Mouse (Mus musculus) myocyte (in vitro differentiated cells): Measurements from ENCODE around the gene Prkca. TPM values are rescaled to one million over a fixed set of nuclear protein-coding genes. Genes with fewer than 3 reads are reported as not detected.

Experiments
- H3K27me3 ChIP-seq: one replicate; pipeline ENCODE4 v1.6.1; 2011; ENCODE audit not compliant: control insufficient read depth, insufficient read depth, insufficient read length
- H3K36me3 ChIP-seq: one replicate; pipeline ENCODE4 v1.6.1; 2011; ENCODE audit not compliant: control insufficient read depth, insufficient read depth
- H3K4me2 ChIP-seq: one replicate; pipeline ENCODE4 v1.6.1; 2011; ENCODE audit warnings: low read depth, control low read depth
- H3K4me3 ChIP-seq: one replicate; pipeline ENCODE4 v1.5.1; 2011; ENCODE audit warnings: mild to moderate bottlenecking, control low read depth, moderate library complexity
- H3K79me2 ChIP-seq: one replicate; pipeline ENCODE4 v1.6.1; 2011; ENCODE audit not compliant: control insufficient read depth, insufficient read depth
- H3ac ChIP-seq: one replicate; pipeline ENCODE4 v1.6.1; 2011; ENCODE audit not compliant: control insufficient read depth, insufficient read length
- CEBPB ChIP-seq: IDR thresholded peaks from 2 replicates; pipeline ENCODE4 v1.6.1; 2011; ENCODE audit warnings: mild to moderate bottlenecking, moderate library complexity; ENCODE audit not compliant: poor library complexity, insufficient read depth, severe bottlenecking
- E2F4 ChIP-seq: IDR thresholded peaks from one replicate; pipeline ENCODE4 v1.6.1; 2011; ENCODE audit warnings: mild to moderate bottlenecking, control low read depth, moderate library complexity; ENCODE audit not compliant: insufficient read depth
- MAX ChIP-seq: IDR thresholded peaks from one replicate; pipeline ENCODE4 v1.6.1; 2011; ENCODE audit warnings: low read depth, mild to moderate bottlenecking, control low read depth
- MYOD1 ChIP-seq, 3 experiments: IDR thresholded peaks; one replicate each; pipeline ENCODE4 v1.6.1; 2011; ENCODE audit warnings: control low read depth in 2 of 3, low read depth in 2 of 3, mild to moderate bottlenecking in 2 of 3, moderate library complexity in 1 of 3; ENCODE audit not compliant: insufficient read length in 2 of 3, control insufficient read depth in 1 of 3
- MYOG ChIP-seq, 3 experiments: IDR thresholded peaks; one replicate each; pipeline ENCODE4 v1.6.1; 2011; ENCODE audit warnings: control low read depth in 2 of 3, low read depth in 2 of 3, mild to moderate bottlenecking in 2 of 3; ENCODE audit not compliant: insufficient read length in 2 of 3, control insufficient read depth in 1 of 3, insufficient read depth in 1 of 3
- POLR2A ChIP-seq: IDR thresholded peaks from one replicate; pipeline ENCODE4 v1.6.1; 2011; ENCODE audit warnings: low read depth, mild to moderate bottlenecking, control low read depth, moderate library complexity; ENCODE audit not compliant: insufficient read length
- POLR2AphosphoS2 ChIP-seq: IDR thresholded peaks from one replicate; pipeline ENCODE4 v1.6.1; 2011; ENCODE audit warnings: low read depth, control low read depth; ENCODE audit not compliant: insufficient read length
- REST ChIP-seq: IDR thresholded peaks from one replicate; pipeline ENCODE4 v1.6.1; 2011; ENCODE audit warnings: mild to moderate bottlenecking, control low read depth, moderate library complexity; ENCODE audit not compliant: insufficient read depth, insufficient read length
- SRF ChIP-seq: IDR thresholded peaks from one replicate; pipeline ENCODE4 v1.6.1; 2011; ENCODE audit warnings: low read depth; ENCODE audit not compliant: control insufficient read depth, insufficient read length
- TCF12 ChIP-seq: IDR thresholded peaks from one replicate; pipeline ENCODE4 v1.6.1; 2011; ENCODE audit warnings: mild to moderate bottlenecking, control low read depth; ENCODE audit not compliant: poor library complexity, insufficient read depth, severe bottlenecking
- TCF3 ChIP-seq: IDR thresholded peaks from one replicate; pipeline ENCODE4 v1.6.1; 2011; ENCODE audit warnings: low read depth, control low read depth; ENCODE audit not compliant: insufficient read length
- USF1 ChIP-seq: IDR thresholded peaks from one replicate; pipeline ENCODE4 v1.6.1; 2011; ENCODE audit warnings: low read depth, mild to moderate bottlenecking, control low read depth, moderate library complexity
- polyA plus RNA-seq: library from polyadenylated mRNA; unstranded; fragments of >200 nt; fragmentation: generic; extraction: Trizol; gene quantifications from one replicate; pipeline ENCODE4 v1.2.1, GENCODE M21; 2012; ENCODE audit warnings: missing spikeins

The Prkca gene
- polyA plus RNA-seq, 1 experiment: 15.3 TPM

DNA sequence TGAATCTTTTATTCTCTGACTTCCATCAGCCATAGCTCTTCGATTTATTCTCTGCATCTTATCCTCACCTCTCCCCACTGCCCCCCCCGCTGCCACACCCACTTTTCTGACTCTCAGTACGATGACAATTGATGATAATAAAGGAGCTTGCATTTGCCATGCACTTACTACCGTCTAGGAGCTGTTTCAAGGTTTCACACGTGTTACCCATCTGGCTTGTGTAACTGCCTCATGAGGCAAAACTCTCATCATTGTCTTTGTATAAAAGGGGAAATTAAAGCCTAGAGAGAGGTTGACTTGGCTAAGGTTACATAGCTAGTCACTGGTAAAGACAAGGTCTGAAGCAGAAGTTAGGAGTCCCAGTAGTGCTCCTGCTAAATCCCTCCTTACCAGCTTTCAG, 110.7 kb downstream of the Prkca start:
- Histone ChIP-seq H3K27me3 (no peaks in the 10 kb centered on the region), H3K36me3 (no peaks in the 10 kb centered on the region), H3K79me2 (peaks cover 25% of the 10 kb centered on the region), H3K4me3 (no peak overlapping the region), H3ac (no peak overlapping the region), H3K4me2 (no peak overlapping the region)
- TF ChIP-seq MYOD1 (IDR thresholded peaks at IDR 0.05; ENCODE audit: control insufficient read depth in 1 of 3, insufficient read length in 2 of 3, low read depth in 2 of 3) (no peak), MYOG (IDR thresholded peaks at IDR 0.05; ENCODE audit: control insufficient read depth in 1 of 3, insufficient read depth in 1 of 3, insufficient read length in 2 of 3, low read depth in 2 of 3) (no peak), USF1 (no peak), POLR2AphosphoS2 (no peak), TCF12 (no peak), REST (no peak), CEBPB (no peak), E2F4 (no peak), MAX (no peak), TCF3 (no peak), POLR2A (no peak), SRF (no peak)

DNA sequence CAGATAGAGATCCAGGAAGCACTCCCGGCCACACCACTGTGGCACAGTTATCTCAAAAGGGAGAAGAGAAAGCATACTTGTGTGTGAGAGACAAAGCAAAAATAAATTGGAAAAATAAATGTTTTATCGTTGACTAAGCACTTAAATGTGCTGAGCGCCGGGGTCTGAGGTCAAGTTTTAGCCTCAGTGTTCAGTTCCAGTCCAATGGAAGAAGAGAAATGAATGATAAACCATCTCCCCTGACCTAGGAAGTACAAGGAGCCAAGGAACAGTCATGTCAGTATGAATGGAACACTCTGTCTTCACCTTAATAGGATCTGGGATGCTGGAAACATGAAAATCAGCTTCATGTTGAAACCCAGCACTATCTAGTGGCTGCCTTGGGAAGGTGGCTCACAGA, 113.6 kb downstream of the Prkca start:
- Histone ChIP-seq H3ac (no peak overlapping the region), H3K4me2 (no peak overlapping the region), H3K27me3 (no peaks in the 10 kb centered on the region), H3K4me3 (no peak overlapping the region), H3K36me3 (no peaks in the 10 kb centered on the region), H3K79me2 (peaks cover 19% of the 10 kb centered on the region)
- TF ChIP-seq CEBPB (no peak), SRF (no peak), E2F4 (no peak), TCF12 (no peak), MAX (no peak), MYOG (IDR thresholded peaks at IDR 0.05; ENCODE audit: control insufficient read depth in 1 of 3, insufficient read depth in 1 of 3, insufficient read length in 2 of 3, low read depth in 2 of 3) (no peak), POLR2AphosphoS2 (no peak), TCF3 (no peak), POLR2A (no peak), USF1 (no peak)

DNA sequence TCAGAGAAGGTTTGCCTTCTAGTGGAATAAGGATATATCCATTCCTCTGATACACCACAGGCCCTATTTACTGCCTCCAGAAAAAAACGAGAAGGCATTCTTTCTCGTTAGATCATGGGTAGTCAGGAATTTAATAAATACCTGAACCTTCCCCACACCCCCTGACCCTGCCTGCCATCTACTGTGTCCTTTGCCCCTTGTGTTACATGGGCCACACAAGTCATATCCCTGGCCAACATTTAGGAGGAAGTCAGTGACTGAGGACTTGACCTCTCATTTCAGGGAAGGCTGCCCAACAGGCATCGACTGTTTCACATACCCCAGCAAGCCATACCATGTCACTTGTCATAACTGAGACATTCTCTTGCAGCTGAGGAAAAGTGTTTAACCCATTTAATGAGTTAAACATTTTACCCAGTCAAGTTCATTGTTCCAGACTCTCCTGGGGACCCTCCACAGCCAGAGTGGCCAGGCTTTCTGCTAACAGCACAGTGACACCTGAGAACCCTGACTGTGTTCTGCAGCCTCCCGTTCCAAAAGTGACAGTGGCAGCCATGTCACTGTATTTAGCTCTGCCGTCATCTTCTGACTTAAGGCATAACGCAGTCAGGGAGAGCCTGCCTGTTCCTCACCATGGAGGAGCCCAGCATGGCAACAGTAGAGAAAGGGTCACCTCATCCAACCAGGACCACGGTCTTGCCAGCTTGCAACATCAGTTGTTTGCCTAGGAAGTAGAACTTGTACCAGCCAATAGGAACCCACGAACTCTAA, 114.4 kb downstream of the Prkca start:
- Histone ChIP-seq H3ac (no peak overlapping the region), H3K4me2 (no peak overlapping the region), H3K4me3 (no peak overlapping the region), H3K79me2 (peaks cover 15% of the 10 kb centered on the region), H3K27me3 (no peaks in the 10 kb centered on the region), H3K36me3 (no peaks in the 10 kb centered on the region)
- TF ChIP-seq MYOG (IDR thresholded peaks at IDR 0.05; ENCODE audit: control insufficient read depth in 1 of 3, insufficient read depth in 1 of 3, insufficient read length in 2 of 3, low read depth in 2 of 3) (no peak), SRF (no peak), POLR2A (no peak), MAX (no peak), REST (no peak), CEBPB (no peak), E2F4 (no peak), MYOD1 (IDR thresholded peaks at IDR 0.05; ENCODE audit: control insufficient read depth in 1 of 3, insufficient read length in 2 of 3, low read depth in 2 of 3) (no peak), POLR2AphosphoS2 (no peak), USF1 (no peak), TCF3 (no peak), TCF12 (no peak)

DNA sequence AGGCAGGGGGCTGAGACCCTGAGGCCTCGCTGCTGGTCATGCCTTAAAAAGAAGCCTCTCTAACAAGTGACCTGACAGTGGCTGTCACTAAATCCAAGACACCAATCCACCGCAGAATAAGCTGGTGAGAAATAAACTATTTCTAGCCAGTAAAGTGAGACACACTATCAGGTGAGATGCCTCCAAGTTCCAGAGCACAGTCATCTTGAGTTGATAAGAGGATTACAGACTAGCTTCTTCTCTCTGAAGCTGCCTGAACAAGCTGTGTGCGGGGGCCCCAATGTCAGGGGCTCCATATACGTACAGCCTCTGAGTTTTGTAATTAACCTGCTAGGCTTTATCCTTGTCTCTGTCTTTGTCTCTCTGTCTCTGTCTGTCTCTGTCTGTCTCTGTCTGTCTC, 115.2 kb downstream of the Prkca start:
- H3K27me3 ChIP-seq: no peaks in the 10 kb centered on the region
- no peak overlapping the region for H3K4me3 ChIP-seq
- H3K36me3 ChIP-seq: no peaks in the 10 kb centered on the region
- H3ac ChIP-seq: no peak overlapping the region
- TF ChIP-seq MAX (no peak), USF1 (no peak), TCF3 (no peak), SRF (no peak), MYOG (IDR thresholded peaks at IDR 0.05; ENCODE audit: control insufficient read depth in 1 of 3, insufficient read depth in 1 of 3, insufficient read length in 2 of 3, low read depth in 2 of 3) (no peak), MYOD1 (IDR thresholded peaks at IDR 0.05; ENCODE audit: control insufficient read depth in 1 of 3, insufficient read length in 2 of 3, low read depth in 2 of 3) (no peak), TCF12 (no peak), CEBPB (no peak), REST (no peak), POLR2AphosphoS2 (no peak), E2F4 (no peak), POLR2A (no peak)
- peaks cover 12% of the 10 kb centered on the region for H3K79me2 ChIP-seq
- H3K4me2 ChIP-seq: no peak overlapping the region
